Mouse (Mus musculus): ENCODE measurements around the gene Nrxn3. TPM values are rescaled to one million over a fixed set of nuclear protein-coding genes. Genes with fewer than 3 reads are reported as not detected.

Gene Nrxn3
- polyA plus RNA-seq, 1 experiment from 2014 or later = 99.5 TPM

GRCm38 (mm10) chr12:88818622-88819334 is 96.1 kb downstream of the Nrxn3 start:
- no peak overlapping the region for H3K4me2 ChIP-seq (replicated peaks)
- no peaks in the 10 kb centered on the region for H3K9me3 ChIP-seq
- no peaks in the 10 kb centered on the region for H3K36me3 ChIP-seq
- H3K4me1 ChIP-seq = peaks cover 6% of the 10 kb centered on the region; the same call in 1 of the 2 replicates
- no peaks in the 10 kb centered on the region for H3K27me3 ChIP-seq
- H3K4me3 ChIP-seq = no peak overlapping the region
- WGBS = 77% methylated on average over 4 of the region's 4 CpGs
- no peak overlapping the region for H3K27ac ChIP-seq (replicated peaks)
- ATAC-seq (replicated peaks) = no peak
- H3K9ac ChIP-seq (replicated peaks) = no peak overlapping the region

DNA sequence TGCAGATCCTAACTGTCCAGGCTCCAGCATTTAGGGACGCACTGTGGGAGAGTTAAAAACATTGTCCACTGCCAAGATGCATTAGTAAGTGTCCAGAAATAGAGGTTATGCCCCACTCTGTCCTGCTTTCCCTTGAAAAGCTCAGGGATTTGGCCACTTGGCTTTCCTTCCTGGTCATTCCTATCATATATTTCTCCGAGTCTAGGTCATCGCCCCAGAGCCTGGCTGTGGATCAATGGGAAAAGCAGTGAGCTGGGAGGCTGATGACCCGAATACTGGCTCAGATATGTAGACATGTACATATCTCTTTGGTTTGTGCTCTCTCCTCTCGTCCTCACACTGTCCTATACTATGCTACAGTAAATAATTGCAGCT is 96.6 kb downstream of the Nrxn3 start:
- ATAC-seq (replicated peaks) = no peak
- Histone ChIP-seq H3K27ac (replicated peaks) (no peak overlapping the region; the same call in 1 of the 2 replicates), H3K27me3 (no peaks in the 10 kb centered on the region), H3K4me1 (peaks cover 6% of the 10 kb centered on the region; the same call in 1 of the 2 replicates), H3K9ac (replicated peaks) (no peak overlapping the region), H3K4me3 (no peak overlapping the region), H3K9me3 (no peaks in the 10 kb centered on the region), H3K36me3 (no peaks in the 10 kb centered on the region), H3K4me2 (replicated peaks) (no peak overlapping the region)
- WGBS = 75% methylated on average over 5 of the region's 5 CpGs

- no peak overlapping the region for H3K4me3 ChIP-seq
- no peak overlapping the region for H3K4me2 ChIP-seq (replicated peaks)
- H3K36me3 ChIP-seq = no peaks in the 10 kb centered on the region
- H3K9me3 ChIP-seq = no peaks in the 10 kb centered on the region
- no peak overlapping the region for H3K9ac ChIP-seq (replicated peaks)
- H3K4me1 ChIP-seq = peaks cover 6% of the 10 kb centered on the region; the same call in 1 of the 2 replicates
- ATAC-seq (replicated peaks) = no peak
- H3K27me3 ChIP-seq = no peaks in the 10 kb centered on the region
- 22% methylated on average over 3 of the region's 3 CpGs for WGBS
- no peak overlapping the region for H3K27ac ChIP-seq (replicated peaks)
These were observed 97.5 kb downstream of the Nrxn3 start for GRCm38 (mm10) chr12:88820131-88820530.

- no peaks in the 10 kb centered on the region for H3K9me3 ChIP-seq
- H3K4me2 ChIP-seq (replicated peaks) = no peak overlapping the region
- H3K36me3 ChIP-seq = no peaks in the 10 kb centered on the region
- no peak overlapping the region for H3K4me3 ChIP-seq
- 92% methylated on average over 1 of the region's 1 CpGs for WGBS
- no peak overlapping the region for H3K27ac ChIP-seq (replicated peaks)
- H3K27me3 ChIP-seq = no peaks in the 10 kb centered on the region
- H3K9ac ChIP-seq (replicated peaks) = no peak overlapping the region
- ATAC-seq (replicated peaks) = no peak
- no peaks in the 10 kb centered on the region for H3K4me1 ChIP-seq
These were observed 108.2 kb downstream of the Nrxn3 start for GRCm38 (mm10) chr12:88830851-88831250.

DNA sequence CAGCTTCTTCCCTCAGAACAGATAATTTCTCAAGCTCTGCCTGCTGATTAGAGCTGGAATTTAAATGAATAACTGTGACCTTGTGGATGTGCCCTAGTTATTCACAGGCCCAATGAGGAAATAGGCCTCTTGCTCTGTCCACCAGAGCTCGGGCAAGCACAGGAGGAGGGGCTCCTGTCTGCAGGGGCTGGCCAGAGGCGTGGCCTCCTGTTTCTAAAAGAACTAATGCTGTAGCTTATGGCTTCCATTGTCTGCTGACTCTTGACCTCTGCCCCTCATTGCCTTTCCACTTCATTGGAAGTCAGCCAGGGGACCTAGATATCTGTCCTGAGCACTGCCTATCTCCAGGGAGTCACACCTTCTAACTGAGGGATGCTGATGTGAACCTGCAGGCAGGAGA is 113.1 kb downstream of the Nrxn3 start:
- Histone ChIP-seq H3K4me1 (no peaks in the 10 kb centered on the region), H3K36me3 (no peaks in the 10 kb centered on the region), H3K27ac (replicated peaks) (no peak overlapping the region), H3K4me3 (no peak overlapping the region), H3K9ac (replicated peaks) (no peak overlapping the region), H3K9me3 (no peaks in the 10 kb centered on the region), H3K27me3 (no peaks in the 10 kb centered on the region), H3K4me2 (replicated peaks) (no peak overlapping the region)
- ATAC-seq (replicated peaks) = no peak
- 11% methylated on average over 2 of the region's 2 CpGs for WGBS

GRCm38 (mm10) chr12:88839724-88840123 is 117.0 kb downstream of the Nrxn3 start:
- Histone ChIP-seq H3K4me2 (replicated peaks) (no peak overlapping the region), H3K27ac (replicated peaks) (no peak overlapping the region), H3K9ac (replicated peaks) (no peak overlapping the region), H3K27me3 (no peaks in the 10 kb centered on the region), H3K4me1 (0 out of 2 replicates have a peak, but pooled peaks cover 2% of the 10 kb centered on the region), H3K4me3 (no peak overlapping the region), H3K36me3 (no peaks in the 10 kb centered on the region), H3K9me3 (no peaks in the 10 kb centered on the region)
- 91% methylated on average over 7 of the region's 7 CpGs for WGBS
- no peak for ATAC-seq (replicated peaks)

- Histone ChIP-seq H3K27ac (replicated peaks) (no peak overlapping the region), H3K27me3 (no peaks in the 10 kb centered on the region), H3K9me3 (no peaks in the 10 kb centered on the region), H3K36me3 (no peaks in the 10 kb centered on the region), H3K4me1 (0 out of 2 replicates have a peak, but pooled peaks cover 4% of the 10 kb centered on the region), H3K9ac (replicated peaks) (no peak overlapping the region), H3K4me3 (no peak overlapping the region), H3K4me2 (replicated peaks) (no peak overlapping the region)
- 79% methylated on average over 6 of the region's 6 CpGs for WGBS
- no peak for ATAC-seq (replicated peaks)
These were observed 118.7 kb downstream of the Nrxn3 start for GRCm38 (mm10) chr12:88841350-88841749.

- H3K4me1 ChIP-seq = peaks cover 22% of the 10 kb centered on the region
- H3K27ac ChIP-seq (replicated peaks) = peak overlapping the region; percentile 50
- no peak overlapping the region for H3K4me2 ChIP-seq (replicated peaks)
- no peak overlapping the region for H3K9ac ChIP-seq (replicated peaks)
- H3K27me3 ChIP-seq = no peaks in the 10 kb centered on the region
- ATAC-seq (replicated peaks) = no peak
- no peak overlapping the region for H3K4me3 ChIP-seq
- H3K9me3 ChIP-seq = no peaks in the 10 kb centered on the region
- WGBS = 39% methylated on average over 6 of the region's 6 CpGs
- no peaks in the 10 kb centered on the region for H3K36me3 ChIP-seq
These were observed 127.9 kb downstream of the Nrxn3 start for GRCm38 (mm10) chr12:88850400-88851179.

GRCm38 (mm10) chr12:88854039-88854438 is 131.4 kb downstream of the Nrxn3 start:
- Histone ChIP-seq H3K4me3 (no peak overlapping the region), H3K4me2 (replicated peaks) (no peak overlapping the region), H3K27ac (replicated peaks) (0 out of 2 replicates have a peak overlapping the region, but pooled peaks have one; percentile 11), H3K36me3 (no peaks in the 10 kb centered on the region), H3K9me3 (no peaks in the 10 kb centered on the region), H3K9ac (replicated peaks) (no peak overlapping the region), H3K4me1 (peaks cover 33% of the 10 kb centered on the region), H3K27me3 (no peaks in the 10 kb centered on the region)
- ATAC-seq (replicated peaks) = no peak
- WGBS = 38% methylated on average over 4 of the region's 4 CpGs

DNA sequence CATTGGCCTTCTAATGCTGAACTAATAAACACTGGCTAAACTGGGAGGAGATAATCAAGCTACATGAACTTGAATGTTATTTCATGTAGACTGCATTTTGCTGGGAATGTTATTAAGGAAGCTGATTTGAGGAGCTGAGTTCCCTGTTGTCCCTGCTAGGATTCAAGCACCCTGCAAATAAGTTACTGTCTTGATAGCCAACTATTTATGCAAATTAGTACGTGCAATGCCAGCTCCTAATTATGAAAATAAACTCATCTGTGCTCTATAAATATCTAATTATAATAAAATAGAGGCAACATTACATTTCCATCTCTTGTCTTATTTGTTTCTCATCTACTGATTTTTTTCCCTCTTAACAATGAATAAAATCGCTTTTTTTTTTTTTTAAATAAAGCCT is 135.0 kb downstream of the Nrxn3 start:
- Histone ChIP-seq H3K36me3 (no peaks in the 10 kb centered on the region), H3K27ac (replicated peaks) (no peak overlapping the region), H3K27me3 (no peaks in the 10 kb centered on the region), H3K4me3 (no peak overlapping the region), H3K9ac (replicated peaks) (no peak overlapping the region), H3K9me3 (no peaks in the 10 kb centered on the region), H3K4me2 (replicated peaks) (no peak overlapping the region), H3K4me1 (peaks cover 37% of the 10 kb centered on the region)
- 55% methylated on average over 2 of the region's 2 CpGs for WGBS
- ATAC-seq (replicated peaks) = no peak

DNA sequence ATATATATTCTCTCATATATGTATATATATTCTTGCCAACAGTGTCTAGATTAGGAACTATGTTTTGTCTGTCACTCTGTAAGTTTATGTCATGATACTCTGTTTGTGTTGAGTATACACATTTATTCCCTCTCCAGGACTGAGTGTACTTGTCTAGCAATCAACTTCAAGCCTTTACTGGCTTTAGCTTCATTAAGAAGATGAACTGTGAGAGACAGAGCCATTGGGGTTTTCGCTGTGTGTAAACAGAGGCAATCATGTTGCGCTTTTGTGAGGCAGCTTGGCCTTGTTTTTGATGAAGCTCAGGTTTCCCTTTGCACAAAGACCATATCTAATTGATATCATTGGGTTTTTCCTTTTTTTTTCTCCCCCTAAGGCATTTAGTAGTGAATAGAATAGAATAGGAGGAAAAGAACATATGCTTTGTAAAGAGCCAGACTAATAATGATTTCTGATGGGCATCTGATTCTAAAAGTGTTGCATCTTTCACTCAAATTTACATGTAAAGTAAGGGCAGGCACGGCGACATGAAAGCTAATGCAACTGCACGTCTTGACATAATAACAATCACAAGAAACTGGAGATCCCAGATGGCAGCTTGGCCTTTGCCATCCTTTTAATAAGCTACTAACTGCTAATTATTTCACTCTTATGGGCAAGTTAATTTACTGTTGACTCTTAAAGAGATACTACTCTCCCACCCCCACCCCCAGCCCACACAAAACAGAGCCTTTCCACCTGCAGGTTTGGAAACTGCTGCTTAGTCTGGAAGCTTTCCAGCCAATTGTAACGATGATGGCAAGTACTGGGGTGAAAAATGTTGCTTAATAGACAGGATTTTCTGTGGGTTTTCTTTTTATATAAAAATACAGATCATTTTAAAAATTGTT is 137.0 kb downstream of the Nrxn3 start:
- H3K27ac ChIP-seq (replicated peaks) = peak overlapping the region; percentile 87
- peaks cover 31% of the 10 kb centered on the region for H3K4me1 ChIP-seq
- peak; percentile 86 for ATAC-seq (replicated peaks)
- no peak overlapping the region for H3K9ac ChIP-seq (replicated peaks)
- H3K9me3 ChIP-seq = no peaks in the 10 kb centered on the region
- no peaks in the 10 kb centered on the region for H3K36me3 ChIP-seq
- 0 out of 2 replicates have a peak overlapping the region, but pooled peaks have one; percentile 3 for H3K4me2 ChIP-seq (replicated peaks)
- H3K4me3 ChIP-seq = no peak overlapping the region
- WGBS = 13% methylated on average over 6 of the region's 6 CpGs
- H3K27me3 ChIP-seq = no peaks in the 10 kb centered on the region

All from forebrain, embryonic 15.5 days (tissue).